Mouse (Mus musculus): Measurements from ENCODE around the gene Ptpn14. TPM values are rescaled to one million over a fixed set of nuclear protein-coding genes. Genes with fewer than 3 reads are reported as not detected.
A peak's percentile ranks its signal among the peaks of the same experiment; 100 is the strongest.

Gene Ptpn14
- 24.4 and 27.1 TPM in 2 replicates for total RNA-seq (2012; rRNA removed)

- peaks cover 0 to 8% of the 10 kb centered on the region in 2 experiments; a peak in 1 of 4 replicates for H3K4me1 ChIP-seq (ENCODE audit: control insufficient read depth in 2 of 2, insufficient read depth in 2 of 2, low read length in 2 of 2, poor library complexity in 1 of 2)
Observed at GRCm38 (mm10) chr1:189727884-189728783, at the start of gene Ptpn14. TSS of gene Ptpn14 (plus strand) at chr1:189728268.

GRCm38 (mm10) chr1:189679555-189679954 lies 48.5 kb upstream of the Ptpn14 start:
- TF ChIP-seq MAFK (IDR thresholded peaks at IDR 0.05; ENCODE audit: insufficient read depth, low read depth, low read length) = no peak
- TF ChIP-seq CHD2 (IDR thresholded peaks at IDR 0.05; ENCODE audit: low read depth, low read length) = no peak
- TF ChIP-seq ZNF384 (IDR thresholded peaks at IDR 0.05; ENCODE audit: low read depth, low read length) = no peak
- TF ChIP-seq HCFC1 (IDR thresholded peaks at IDR 0.05; ENCODE audit: borderline replicate concordance, insufficient read depth, low read length) = no peak
- TF ChIP-seq ZC3H11A (IDR thresholded peaks at IDR 0.05; ENCODE audit: borderline replicate concordance, low read depth, low read length) = no peak
- H3K36me3 ChIP-seq (ENCODE audit: control insufficient read depth, insufficient read depth, low read length, poor library complexity, severe bottlenecking) = peaks cover 20% of the 10 kb centered on the region
- H3K9me3 ChIP-seq (ENCODE audit: control insufficient read depth, insufficient read depth, low read depth, low read length) = no peaks in the 10 kb centered on the region
- H3K9ac ChIP-seq (ENCODE audit: insufficient read depth, low read depth, low read length, poor library complexity, severe bottlenecking) = no peak overlapping the region
- in situ Hi-C loops (cut with MboI; ENCODE audit: low sequenced_read_pairs in 2 of 2, unreplicated experiment in 2 of 2) = no loop called here
- no peak for DNase-seq (ENCODE audit: low read depth, low spot score)
- no peak overlapping the region for H3K4me3 ChIP-seq (ENCODE audit: insufficient read depth in 1 of 2, low read depth in 1 of 2, low read length in 2 of 2, poor library complexity in 1 of 2, severe bottlenecking in 1 of 2)
- no peak overlapping the region for H3K27ac ChIP-seq (ENCODE audit: insufficient read depth, low read depth, low read length, poor library complexity, severe bottlenecking)
- H3K4me1 ChIP-seq (ENCODE audit: control insufficient read depth in 2 of 2, insufficient read depth in 2 of 2, low read length in 2 of 2, poor library complexity in 1 of 2) = no peaks in the 10 kb centered on the region

More at GRCm38 (mm10) chr1:189727884-189728783, at the start of gene Ptpn14:
- Histone ChIP-seq H3K9me3 (ENCODE audit: control insufficient read depth, insufficient read depth, low read depth, low read length) (no peaks in the 10 kb centered on the region), H3K36me3 (ENCODE audit: control insufficient read depth, insufficient read depth, low read length, poor library complexity, severe bottlenecking) (no peaks in the 10 kb centered on the region), H3K27ac (ENCODE audit: insufficient read depth, low read depth, low read length, poor library complexity, severe bottlenecking) (peak within 1 kb of the TSS; percentile 80), H3K4me3 (ENCODE audit: insufficient read depth in 1 of 2, low read depth in 1 of 2, low read length in 2 of 2, poor library complexity in 1 of 2, severe bottlenecking in 1 of 2) (peak within 1 kb of the TSS; percentile 97), H3K9ac (ENCODE audit: insufficient read depth, low read depth, low read length, poor library complexity, severe bottlenecking) (peak within 1 kb of the TSS; percentile 95)
- in situ Hi-C loops (cut with MboI; ENCODE audit: low sequenced_read_pairs in 2 of 2, unreplicated experiment in 2 of 2) = loop anchor here (10.0 to 25.0 kb wide), 2 partner anchors 434 to 447 kb away; partner anchors contain the start of gene Prox1 (in 2 of the 2)
- peak; percentile 70 for DNase-seq (ENCODE audit: low read depth, low spot score)
- no peak for TF ChIP-seq MAFK (IDR thresholded peaks at IDR 0.05; ENCODE audit: insufficient read depth, low read depth, low read length)
- no peak for TF ChIP-seq ZNF384 (IDR thresholded peaks at IDR 0.05; ENCODE audit: low read depth, low read length)
- no peak; the same call in 1 of the 2 replicates for TF ChIP-seq HCFC1 (IDR thresholded peaks at IDR 0.05; ENCODE audit: borderline replicate concordance, insufficient read depth, low read length)
- no peak for TF ChIP-seq ZC3H11A (IDR thresholded peaks at IDR 0.05; ENCODE audit: borderline replicate concordance, low read depth, low read length)

DNA sequence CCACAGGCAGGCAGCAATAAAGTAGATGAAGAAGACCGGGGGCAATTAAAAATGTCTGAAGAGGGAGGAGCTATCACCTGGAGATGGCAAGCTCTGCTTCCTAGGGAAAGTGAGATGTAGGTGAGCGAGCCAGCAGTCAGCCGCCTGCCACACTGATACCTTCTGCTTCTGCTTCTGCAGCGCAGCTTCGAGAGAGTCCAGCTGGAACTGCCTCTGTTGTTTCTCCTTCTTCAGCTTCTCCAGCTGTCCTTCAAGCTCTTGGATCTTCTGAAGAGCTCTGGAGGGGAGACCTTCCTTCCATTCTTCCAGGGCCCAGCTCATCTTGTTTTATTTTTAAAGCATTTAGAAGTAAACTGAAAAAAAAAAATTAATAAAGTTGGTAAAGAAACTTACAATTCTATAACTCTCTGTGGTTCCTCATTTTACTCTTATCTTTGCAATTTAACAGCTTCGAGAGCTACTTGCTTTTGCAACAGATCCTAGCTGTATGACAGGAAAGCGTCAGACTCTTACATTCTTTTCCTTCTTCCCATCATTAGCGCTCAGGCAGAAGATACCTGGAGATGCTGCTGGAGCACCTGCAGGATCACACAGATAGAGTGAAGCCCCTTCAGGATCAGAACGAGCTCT lies 43.2 kb upstream of the Ptpn14 start:
- H3K9me3 ChIP-seq (ENCODE audit: control insufficient read depth, insufficient read depth, low read depth, low read length) = no peaks in the 10 kb centered on the region
- H3K27ac ChIP-seq (ENCODE audit: insufficient read depth, low read depth, low read length, poor library complexity, severe bottlenecking) = no peak overlapping the region
- peaks cover 0 to 6% of the 10 kb centered on the region in 2 experiments; a peak in 1 of 4 replicates for H3K4me1 ChIP-seq (ENCODE audit: control insufficient read depth in 2 of 2, insufficient read depth in 2 of 2, low read length in 2 of 2, poor library complexity in 1 of 2)
- peaks cover 18% of the 10 kb centered on the region for H3K36me3 ChIP-seq (ENCODE audit: control insufficient read depth, insufficient read depth, low read length, poor library complexity, severe bottlenecking)
- in situ Hi-C loops (cut with MboI; ENCODE audit: low sequenced_read_pairs in 2 of 2, unreplicated experiment in 2 of 2) = no loop called here
- H3K4me3 ChIP-seq (ENCODE audit: insufficient read depth in 1 of 2, low read depth in 1 of 2, low read length in 2 of 2, poor library complexity in 1 of 2, severe bottlenecking in 1 of 2) = no peak overlapping the region
- H3K9ac ChIP-seq (ENCODE audit: insufficient read depth, low read depth, low read length, poor library complexity, severe bottlenecking) = no peak overlapping the region
- TF ChIP-seq ZC3H11A (IDR thresholded peaks at IDR 0.05; ENCODE audit: borderline replicate concordance, low read depth, low read length) = no peak
- TF ChIP-seq HCFC1 (IDR thresholded peaks at IDR 0.05; ENCODE audit: borderline replicate concordance, insufficient read depth, low read length) = no peak
- no peak for TF ChIP-seq ZNF384 (IDR thresholded peaks at IDR 0.05; ENCODE audit: low read depth, low read length)
- no peak for TF ChIP-seq CHD2 (IDR thresholded peaks at IDR 0.05; ENCODE audit: low read depth, low read length)
- no peak for TF ChIP-seq MAFK (IDR thresholded peaks at IDR 0.05; ENCODE audit: insufficient read depth, low read depth, low read length)
- DNase-seq (ENCODE audit: low read depth, low spot score) = no peak

DNA sequence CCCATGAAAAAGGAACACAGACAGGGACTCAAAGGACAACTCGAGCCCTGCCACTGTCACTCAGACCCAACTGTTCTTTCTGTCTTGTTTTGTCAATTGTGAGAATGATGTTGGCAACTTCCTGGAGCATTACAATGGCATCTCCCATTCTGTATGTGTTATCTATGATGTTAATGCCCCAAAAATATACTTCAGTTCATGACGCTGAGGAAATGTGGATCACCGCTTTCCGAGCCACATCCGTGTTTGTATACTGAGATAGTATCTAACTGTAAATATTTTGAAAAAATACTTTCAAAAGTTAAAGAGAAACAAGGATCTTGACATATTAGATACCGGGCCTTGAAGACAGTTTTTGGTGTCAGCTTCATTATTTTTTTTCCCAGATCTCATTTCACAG lies 42.0 kb upstream of the Ptpn14 start:
- TF ChIP-seq HCFC1 (IDR thresholded peaks at IDR 0.05; ENCODE audit: borderline replicate concordance, insufficient read depth, low read length) (no peak), CHD2 (IDR thresholded peaks at IDR 0.05; ENCODE audit: low read depth, low read length) (no peak), ZC3H11A (IDR thresholded peaks at IDR 0.05; ENCODE audit: borderline replicate concordance, low read depth, low read length) (no peak), ZNF384 (IDR thresholded peaks at IDR 0.05; ENCODE audit: low read depth, low read length) (no peak), MAFK (IDR thresholded peaks at IDR 0.05; ENCODE audit: insufficient read depth, low read depth, low read length) (no peak)

More for the DNA sequence above, 42.0 kb upstream of the Ptpn14 start:
- Histone ChIP-seq H3K4me1 (ENCODE audit: control insufficient read depth in 2 of 2, insufficient read depth in 2 of 2, low read length in 2 of 2, poor library complexity in 1 of 2) (peaks cover 0 to 6% of the 10 kb centered on the region in 2 experiments; a peak in 1 of 4 replicates), H3K36me3 (ENCODE audit: control insufficient read depth, insufficient read depth, low read length, poor library complexity, severe bottlenecking) (peaks cover 18% of the 10 kb centered on the region), H3K27ac (ENCODE audit: insufficient read depth, low read depth, low read length, poor library complexity, severe bottlenecking) (no peak overlapping the region), H3K9ac (ENCODE audit: insufficient read depth, low read depth, low read length, poor library complexity, severe bottlenecking) (no peak overlapping the region), H3K9me3 (ENCODE audit: control insufficient read depth, insufficient read depth, low read depth, low read length) (no peaks in the 10 kb centered on the region), H3K4me3 (ENCODE audit: insufficient read depth in 1 of 2, low read depth in 1 of 2, low read length in 2 of 2, poor library complexity in 1 of 2, severe bottlenecking in 1 of 2) (no peak overlapping the region)
- no peak for DNase-seq (ENCODE audit: low read depth, low spot score)
- in situ Hi-C loops (cut with MboI; ENCODE audit: low sequenced_read_pairs in 2 of 2, unreplicated experiment in 2 of 2) = no loop called here
